Comparison of ENCODE assay signal across 33 mouse cellular contexts in the genomic region with DNA sequence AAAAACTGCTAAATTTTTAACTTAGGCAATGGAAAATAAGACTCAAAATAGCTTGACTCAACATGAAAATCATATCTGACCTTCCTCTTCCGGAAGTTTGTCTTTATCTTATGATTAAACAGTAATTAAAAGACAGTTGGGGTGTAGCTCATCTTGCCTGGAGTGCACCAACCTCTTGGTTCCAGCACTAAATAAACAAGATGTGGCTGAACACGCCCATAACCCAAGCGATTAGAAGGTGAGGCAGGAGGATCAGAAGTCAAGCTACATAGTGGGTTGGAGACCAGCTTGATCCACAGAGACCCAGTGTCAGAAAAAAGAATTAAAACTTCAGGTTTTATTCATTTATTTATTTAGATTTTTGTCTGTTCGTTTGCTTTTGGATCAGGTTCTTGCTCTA. TPM values are rescaled to one million over a fixed set of nuclear protein-coding genes. Genes with fewer than 3 reads are reported as not detected.
DNase-seq lines count a peak whose midpoint lies in the region; ATAC-seq and TF ChIP-seq lines count a peak whose summit lies in the region.
"Had no signal": no experiment of that assay in that cellular context is flagged by ENCODE, and none has a peak within 500 bp of the region (broad histone marks: within the 10 kb centered on the region; RNA-seq: fewer than 3 reads in every experiment).

No protein-coding gene starts in this region.

- H3K9ac ChIP-seq in liver, embryonic 14.5 days (replicated peaks) = no peak overlapping the region
- H3K9ac ChIP-seq: forebrain, postnatal 0 days; hindbrain, embryonic 13.5 days; intestine, embryonic 15.5 days; midbrain, embryonic 12.5 days; stomach, embryonic 15.5 days had no signal

- TF ChIP-seq CTCF in liver, embryonic 14.5 days (IDR thresholded peaks at IDR 0.05; ENCODE audit: low read depth) = no peak

- no peak overlapping the region for H3K4me2 ChIP-seq in liver, embryonic 14.5 days (ENCODE audit: low read depth)
- H3K4me2 ChIP-seq: hindbrain, embryonic 13.5 days; intestine, embryonic 15.5 days; midbrain, embryonic 12.5 days; stomach, embryonic 15.5 days had no signal

- no peak overlapping the region for H3K27ac ChIP-seq in liver, embryonic 14.5 days
- H3K27ac ChIP-seq: heart, adult 2 months; hindbrain, embryonic 13.5 days; intestine, embryonic 15.5 days; left cerebral cortex, adult 2 months; macrophage; midbrain, embryonic 12.5 days; stomach, embryonic 15.5 days had no signal

- H3K4me3 ChIP-seq in liver, embryonic 14.5 days (ENCODE audit: insufficient read depth in 1 of 2, low read depth in 2 of 2, low read length in 2 of 2) = no peak overlapping the region
- H3K4me3 ChIP-seq: heart, adult 2 months; hindbrain, embryonic 13.5 days; intestine, embryonic 15.5 days; left cerebral cortex, adult 2 months; midbrain, embryonic 12.5 days; stomach, embryonic 15.5 days had no signal

- no peaks in the 10 kb centered on the region for H3K9me3 ChIP-seq in liver, embryonic 14.5 days (ENCODE audit: control insufficient read depth, low read length)
- H3K9me3 ChIP-seq: hindbrain, embryonic 13.5 days; intestine, embryonic 15.5 days; midbrain, embryonic 12.5 days; stomach, embryonic 15.5 days had no signal

- H3K27me3 ChIP-seq in liver, embryonic 14.5 days (ENCODE audit: control insufficient read depth, insufficient read depth, low read length) = no peaks in the 10 kb centered on the region
- H3K27me3 ChIP-seq: hindbrain, embryonic 13.5 days; intestine, embryonic 15.5 days; midbrain, embryonic 12.5 days; stomach, embryonic 15.5 days had no signal

- peak; percentile 18; the same call in 1 of the 2 replicates for TF ChIP-seq EP300 in liver, embryonic 14.5 days (IDR thresholded peaks at IDR 0.05; ENCODE audit: low read depth)

- no peaks in the 10 kb centered on the region for H3K36me3 ChIP-seq in liver, embryonic 14.5 days (replicated peaks; ENCODE audit: control insufficient read depth, insufficient read depth, low read depth)
- H3K36me3 ChIP-seq: hindbrain, embryonic 13.5 days; intestine, embryonic 15.5 days; midbrain, embryonic 12.5 days; stomach, embryonic 15.5 days had no signal

- WGBS in liver, embryonic 14.5 days (ENCODE audit: insufficient replicate concordance) = 29% methylated on average over 4 of the region's 4 CpGs

- no peak for DNase-seq in liver, embryonic 14.5 days (ENCODE audit: low read depth in 3 of 3, low spot score in 3 of 3)
- peak; percentile 39 for DNase-seq in naive thymus-derived CD4-positive, alpha-beta T cell, adult 2 months (ENCODE audit: low read depth)
- no peak for DNase-seq in cerebellum, adult 9-10 months
- no peak for DNase-seq in thymus, postnatal 36 days
- DNase-seq in cerebellum, adult 9-11 months = no peak
- DNase-seq: adrenal gland, adult 8-10 months; cerebellum, adult 11-12 months; cerebellum, postnatal 36 days; forebrain, postnatal 0 days; gastrocnemius, postnatal 25 days; heart, adult 2 months; heart, postnatal 36 days; kidney, adult 8-10 months; kidney, postnatal 10 days; right cerebral cortex, postnatal 25 days; thymus, postnatal 25 days had no signal

- peak; percentile 75 for ATAC-seq in CD4-positive, CD25-positive, alpha-beta regulatory T cell, adult 4 months
- ATAC-seq in erythroblast, adult 5-6 weeks (replicated peaks; ENCODE audit: low FRiP score, poor library complexity, severe bottlenecking) = peak; percentile 88
- 0 out of 2 replicates have a peak, but pooled peaks have one; percentile 21 for ATAC-seq in liver, embryonic 14.5 days (ENCODE audit: insufficient read depth)
- ATAC-seq: forebrain, postnatal 0 days; intestine, embryonic 15.5 days had no signal

- peaks cover 6 to 38% of the 10 kb centered on the region in 2 experiments for H3K4me1 ChIP-seq in liver, embryonic 14.5 days (replicated peaks; ENCODE audit: control insufficient read depth in 2 of 2, insufficient read depth in 2 of 2, low read length in 1 of 2)
- H3K4me1 ChIP-seq: hindbrain, embryonic 13.5 days; intestine, embryonic 15.5 days; stomach, embryonic 15.5 days had no signal

RNA-seq across cellular contexts. Expression of gene Zg16, which starts 3.4 kb away (rescaled TPM):
- under 1 TPM in 1 of 2 experiments, not detected in 1; 0.81 TPM for polyA plus RNA-seq in CD4-positive, CD25-positive, alpha-beta regulatory T cell, adult 4 months (2017; shearing (Covaris generic))
- total RNA-seq in erythroblast, adult 5-6 weeks (2015; ENCODE audit: low replicate concordance) = not detected in 2 replicates
- 3.2 and 5.0 TPM in 2 replicates for total RNA-seq in erythroblast, adult 5-6 weeks (2017; ENCODE audit: low replicate concordance)
- polyA plus RNA-seq in liver, embryonic 14.5 days (2012; rRNA removed) = 0.08 and 0.11 TPM in 2 replicates
- polyA plus RNA-seq in liver, embryonic 14.5 days (2014; fragmentation: Nextera tagmentation; extraction: Ambion mirVana) = not detected in 2 replicates
- total RNA-seq: adrenal gland, adult 8-10 months; forebrain, postnatal 0 days; gastrocnemius, postnatal 25 days; heart, adult 2 months; heart, postnatal 36 days; layer of hippocampus, postnatal 10 days; left cerebral cortex, adult 2 months; left cerebral cortex, postnatal 36 days; monocyte, adult 5-6 weeks had no signal
- polyA plus RNA-seq: C2C12; embryonic facial prominence, embryonic 14.5 days; forebrain, postnatal 0 days; heart, adult 2 months; heart, embryonic 14.5 days; hindbrain, embryonic 13.5 days; limb, embryonic 14.5 days; lung, embryonic 16.5 days; macrophage; midbrain, embryonic 12.5 days; neural tube, embryonic 11.5 days had no signal

RNA-seq across cellular contexts. Expression of gene AI467606, which starts 7.5 kb away (rescaled TPM):
- polyA plus RNA-seq in CD4-positive, CD25-positive, alpha-beta regulatory T cell, adult 4 months (2017; shearing (Covaris generic)) = 100 to 1,000 TPM; 274 to 321 TPM
- total RNA-seq in erythroblast, adult 5-6 weeks (2015; ENCODE audit: low replicate concordance) = 19.8 and 26.8 TPM in 2 replicates
- 17.1 and 19.9 TPM in 2 replicates for total RNA-seq in erythroblast, adult 5-6 weeks (2017; ENCODE audit: low replicate concordance)
- polyA plus RNA-seq in liver, embryonic 14.5 days (2012; rRNA removed) = 5.3 and 6.4 TPM in 2 replicates
- 7.6 and 8.5 TPM in 2 replicates for polyA plus RNA-seq in liver, embryonic 14.5 days (2014; fragmentation: Nextera tagmentation; extraction: Ambion mirVana)

RNA-seq across cellular contexts. Expression of gene Qprt, which starts 38.3 kb away (rescaled TPM):
- 10 to 100 TPM in 1 of 2 experiments, 1 to 10 TPM in 1; 7.5 to 15.2 TPM for polyA plus RNA-seq in CD4-positive, CD25-positive, alpha-beta regulatory T cell, adult 4 months (2017; shearing (Covaris generic))
- total RNA-seq in erythroblast, adult 5-6 weeks (2015; ENCODE audit: low replicate concordance) = 1.7 TPM in 1 of 2 replicates, not detected in the other
- total RNA-seq in erythroblast, adult 5-6 weeks (2017; ENCODE audit: low replicate concordance) = 0.34 TPM in 1 of 2 replicates, not detected in the other
- 35.6 and 35.9 TPM in 2 replicates for polyA plus RNA-seq in liver, embryonic 14.5 days (2012; rRNA removed)
- 48.6 and 49.2 TPM in 2 replicates for polyA plus RNA-seq in liver, embryonic 14.5 days (2014; fragmentation: Nextera tagmentation; extraction: Ambion mirVana)
- total RNA-seq: heart, adult 2 months; heart, postnatal 36 days had no signal
- polyA plus RNA-seq: C2C12, macrophage had no signal

RNA-seq across cellular contexts. Expression of gene Kif22, which starts 41.4 kb away (rescaled TPM):
- polyA plus RNA-seq in CD4-positive, CD25-positive, alpha-beta regulatory T cell, adult 4 months (2017; shearing (Covaris generic)) = 10 to 100 TPM; 13.9 to 20.5 TPM
- 50.5 and 71.7 TPM in 2 replicates for total RNA-seq in erythroblast, adult 5-6 weeks (2015; ENCODE audit: low replicate concordance)
- 57.3 and 83.1 TPM in 2 replicates for total RNA-seq in erythroblast, adult 5-6 weeks (2017; ENCODE audit: low replicate concordance)
- 43.8 and 60.1 TPM in 2 replicates for polyA plus RNA-seq in liver, embryonic 14.5 days (2012; rRNA removed)
- polyA plus RNA-seq in liver, embryonic 14.5 days (2014; fragmentation: Nextera tagmentation; extraction: Ambion mirVana) = 101 and 112 TPM in 2 replicates

RNA-seq across cellular contexts. Expression of gene Spn, which starts 53.9 kb away (rescaled TPM):
- polyA plus RNA-seq in CD4-positive, CD25-positive, alpha-beta regulatory T cell, adult 4 months (2017; shearing (Covaris generic)) = 100 to 1,000 TPM; 101 to 103 TPM
- 15.8 and 24.9 TPM in 2 replicates for total RNA-seq in erythroblast, adult 5-6 weeks (2015; ENCODE audit: low replicate concordance)
- total RNA-seq in erythroblast, adult 5-6 weeks (2017; ENCODE audit: low replicate concordance) = 58.3 and 60.0 TPM in 2 replicates
- polyA plus RNA-seq in liver, embryonic 14.5 days (2012; rRNA removed) = 8.0 and 10.8 TPM in 2 replicates
- 7.9 and 8.0 TPM in 2 replicates for polyA plus RNA-seq in liver, embryonic 14.5 days (2014; fragmentation: Nextera tagmentation; extraction: Ambion mirVana)

Comparison
In these comparisons a context has a peak if more than half of its experiments do, and no peak if none do; other contexts are left out.
1. ATAC-seq: peak in every context shown above with its lines; median percentile 88 in erythroblast, adult 5-6 weeks; 75 in CD4-positive, CD25-positive, alpha-beta regulatory T cell, adult 4 months; 21 in liver, embryonic 14.5 days.
2. RNA of gene AI467606, which starts 7.5 kb away (polyA plus RNA-seq): 274 to 321 TPM in CD4-positive, CD25-positive, alpha-beta regulatory T cell, adult 4 months; 5.3 to 8.5 TPM in liver, embryonic 14.5 days; every median in the first group is over 10 times any median in the second.